Comparison of ENCODE assay signal across 16 mouse cellular contexts in genomic region chr2:66346622-66347021, GRCm38 (mm10).
DNase-seq lines count a peak whose midpoint lies in the region; TF ChIP-seq lines count a peak whose summit lies in the region.
"Had no signal": no experiment of that assay in that cellular context is flagged by ENCODE, and none has a peak within 500 bp of the region (broad histone marks: within the 10 kb centered on the region; RNA-seq: fewer than 3 reads in every experiment).

No protein-coding gene starts in this region.

- H3K27ac ChIP-seq in cortical plate, adult 2 months (ENCODE audit: insufficient read depth, low read length): peak overlapping the region; percentile 46; the same call in 1 of the 2 replicates
- H3K27ac ChIP-seq: embryonic facial prominence, embryonic 13.5 days; embryonic facial prominence, embryonic 15.5 days; forebrain, embryonic 10.5 days; forebrain, embryonic 12.5 days had no signal

- no peak overlapping the region for H3K4me3 ChIP-seq in cortical plate, adult 2 months (ENCODE audit: insufficient read depth, low read length)
- H3K4me3 ChIP-seq: embryonic facial prominence, embryonic 13.5 days; embryonic facial prominence, embryonic 15.5 days; erythroblast, embryonic 14.5 days; forebrain, embryonic 10.5 days; forebrain, embryonic 12.5 days had no signal

- DNase-seq in cerebellum, adult 9-10 months: peak; percentile 44
- no peak for DNase-seq in cerebellum, adult 18-20 months
- DNase-seq in brain, adult 2 months (ENCODE audit: low read depth, low spot score): peak; percentile 24
- DNase-seq in kidney, adult 9 months: no peak
- DNase-seq: adrenal gland, adult 2 months; adrenal gland, postnatal 10 days; adrenal gland, postnatal 25 days; cerebellum, adult 11 months; cerebellum, postnatal 14 days; embryo, embryonic 11 days had no signal

- TF ChIP-seq CTCF in cortical plate, adult 2 months (IDR thresholded peaks at IDR 0.05; ENCODE audit: extremely low read depth, insufficient read depth, low read length): no peak

- TF ChIP-seq POLR2A in cortical plate, adult 2 months (IDR thresholded peaks at IDR 0.05; ENCODE audit: extremely low read depth, insufficient read depth, low read length): no peak

- peaks cover 10% of the 10 kb centered on the region for H3K4me1 ChIP-seq in cortical plate, adult 2 months (ENCODE audit: control insufficient read depth, insufficient read depth, low read length)
- H3K4me1 ChIP-seq: embryonic facial prominence, embryonic 13.5 days; embryonic facial prominence, embryonic 15.5 days; forebrain, embryonic 10.5 days; forebrain, embryonic 12.5 days had no signal

Comparison
In these comparisons a context has a peak if more than half of its experiments do, and no peak if none do; other contexts are left out.
1. DNase-seq: peak in cerebellum, adult 9-10 months (single experiment) and brain, adult 2 months (single experiment); none in cerebellum, adult 18-20 months (0 of 2) and kidney, adult 9 months (single experiment).